Mouse (Mus musculus) E14TG2a.4 (cell line): Measurements from ENCODE around the gene Pipox.

Experiments
- H3K27me3 ChIP-seq: 2 replicates; pipeline ENCODE4 v1.6.1; 2014; ENCODE audit warnings: low read length, control low read depth; ENCODE audit not compliant: insufficient read depth
- H3K36me3 ChIP-seq: 2 replicates; pipeline ENCODE4 v1.6.1; 2014; ENCODE audit warnings: low read length, control low read depth; ENCODE audit not compliant: insufficient read depth
- H3K4me1 ChIP-seq: replicated peaks from 2 replicates; pipeline ENCODE4 v1.6.1; 2014; ENCODE audit warnings: low read depth, low read length, control low read depth
- H3K4me3 ChIP-seq: replicated peaks from 2 replicates; pipeline ENCODE4 v1.5.1; 2014; ENCODE audit warnings: mild to moderate bottlenecking, low read length
- H3K9me3 ChIP-seq: 2 replicates; pipeline ENCODE4 v1.6.1; 2014; ENCODE audit warnings: low read length, control low read depth
- CTCF ChIP-seq: conservative IDR thresholded peaks from 2 replicates; pipeline ENCODE4 v1.5.1; 2014; ENCODE audit warnings: low read length
- NANOG ChIP-seq: IDR thresholded peaks from 2 replicates; pipeline ENCODE4 v1.6.1; 2014; ENCODE audit warnings: borderline replicate concordance, low read length, mixed read lengths
- POU5F1 ChIP-seq: IDR thresholded peaks from 2 replicates; pipeline ENCODE4 v1.6.1; 2014; ENCODE audit warnings: low read length, borderline replicate concordance

Pipox gene

DNA sequence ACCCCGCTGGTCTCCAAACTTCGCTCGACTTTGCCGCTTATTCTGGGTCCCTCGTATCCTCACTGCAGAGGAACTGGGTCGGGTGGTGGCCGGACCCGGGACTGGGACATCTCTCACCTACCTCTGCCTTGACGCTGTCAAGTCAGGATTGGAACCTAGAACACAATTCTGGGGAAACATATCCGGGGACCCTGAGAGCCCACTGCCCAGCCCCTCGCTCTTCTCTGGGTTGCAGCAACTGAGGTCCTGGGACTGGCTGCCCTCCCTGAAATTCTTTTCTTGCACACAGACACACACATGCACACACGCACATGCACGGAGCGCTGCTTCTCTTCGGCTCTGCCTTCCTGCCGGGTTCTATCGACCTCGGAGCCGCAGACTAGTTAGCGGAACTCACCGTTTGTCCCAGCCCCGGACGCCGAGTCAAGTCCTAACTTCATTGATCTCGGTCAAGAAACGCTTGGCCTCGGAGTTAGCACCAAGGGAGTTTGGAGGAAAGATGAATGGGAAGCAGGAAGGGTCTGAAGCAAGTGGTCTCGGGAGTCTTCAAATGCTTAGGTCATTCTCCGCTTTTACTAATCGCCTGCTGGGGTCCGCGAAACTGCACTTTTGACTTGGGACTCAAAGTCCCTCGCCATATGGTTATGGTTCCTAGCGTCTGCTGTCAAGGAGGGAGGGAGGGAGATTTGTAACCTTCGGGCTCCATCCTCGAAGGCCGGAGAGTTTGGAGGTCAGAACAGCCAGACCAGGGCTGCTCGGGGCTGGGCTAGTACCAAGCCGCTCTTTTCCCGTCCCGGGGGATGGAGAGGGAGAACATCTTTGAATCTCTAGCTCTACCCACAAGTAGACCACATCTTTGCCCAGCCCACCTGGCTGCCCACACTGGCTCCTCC, 37.9 kb upstream of the Pipox start:
- H3K27me3 ChIP-seq: peaks cover 96% of the 10 kb centered on the region
- peaks cover 58% of the 10 kb centered on the region for H3K4me1 ChIP-seq
- no peaks in the 10 kb centered on the region for H3K9me3 ChIP-seq
- H3K4me3 ChIP-seq: peak overlapping the region; percentile 88
- TF ChIP-seq POU5F1 (no peak), NANOG (no peak), CTCF (no peak)
- H3K36me3 ChIP-seq: no peaks in the 10 kb centered on the region

DNA sequence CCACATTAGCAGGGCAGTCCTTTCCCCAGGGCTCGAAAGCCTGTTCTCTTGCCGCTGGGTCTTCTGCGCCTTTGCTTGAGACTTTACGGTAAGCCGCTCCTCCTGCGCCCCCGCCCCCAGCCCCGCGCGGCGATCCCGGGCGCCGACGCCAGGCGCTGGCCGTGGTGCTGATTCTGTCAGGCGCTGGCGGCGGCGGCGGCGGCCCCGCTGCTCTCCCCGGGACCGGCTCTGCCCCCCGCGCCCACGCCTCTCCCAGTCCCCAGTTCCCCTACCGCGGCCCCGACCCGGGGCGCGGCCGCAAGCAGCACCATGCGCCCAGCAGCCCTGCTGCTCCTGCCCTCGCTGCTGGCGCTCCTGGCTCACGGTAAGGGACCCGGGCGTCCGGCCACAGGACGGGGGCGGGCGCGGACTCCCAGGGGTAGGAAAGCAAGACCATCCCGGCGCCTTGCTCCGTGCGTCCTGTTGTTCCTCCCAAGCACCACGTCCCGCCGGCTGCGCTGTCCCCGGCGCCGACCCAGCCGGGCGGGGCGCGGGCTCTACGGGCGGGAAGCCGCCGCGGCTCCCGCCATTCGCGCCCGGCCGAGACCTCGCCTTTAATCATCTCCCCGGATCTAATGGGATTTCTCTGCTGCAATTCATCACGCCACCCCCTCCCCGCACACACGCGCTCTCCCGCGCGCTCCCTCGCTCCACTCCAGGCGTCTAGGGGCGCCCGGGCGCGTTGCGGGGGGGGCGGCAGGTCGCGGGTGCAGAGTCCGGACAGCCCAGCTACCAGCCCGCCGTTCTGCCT, 37.0 kb upstream of the Pipox start, which contains the start of gene Sez6:
TSS of gene Sez6 (plus strand) at position 50 of the 790 bp plus-strand sequence.
- H3K4me3 ChIP-seq: peak within 1 kb of the TSS; percentile 88
- H3K4me1 ChIP-seq: peaks cover 63% of the 10 kb centered on the region
- TF ChIP-seq NANOG (no peak), POU5F1 (no peak), CTCF (no peak)
- no peaks in the 10 kb centered on the region for H3K36me3 ChIP-seq
- H3K9me3 ChIP-seq: no peaks in the 10 kb centered on the region
- H3K27me3 ChIP-seq: peaks cover 93% of the 10 kb centered on the region

DNA sequence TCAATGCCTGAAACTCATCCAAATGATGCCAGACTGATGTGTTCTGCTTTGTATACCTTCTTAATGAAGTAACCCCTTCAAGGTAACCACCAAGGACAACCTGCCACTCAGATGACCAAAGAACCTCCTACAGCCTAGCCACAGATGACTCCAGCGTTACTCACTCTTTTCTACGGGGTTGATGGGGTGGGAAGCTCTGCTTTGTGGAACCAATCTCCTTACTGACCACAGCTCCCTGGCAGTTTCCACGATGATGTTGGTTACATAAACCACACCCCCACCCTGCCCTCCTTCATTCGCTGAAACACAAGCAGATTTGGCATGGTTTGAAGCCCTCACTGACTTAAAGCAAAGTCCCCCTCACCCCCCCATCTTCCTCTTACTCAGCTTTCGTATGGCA, 33.9 kb upstream of the Pipox start:
- TF ChIP-seq POU5F1 (no peak), CTCF (no peak), NANOG (no peak)
- H3K9me3 ChIP-seq: no peaks in the 10 kb centered on the region
- peaks cover 47% of the 10 kb centered on the region for H3K4me1 ChIP-seq
- H3K36me3 ChIP-seq: no peaks in the 10 kb centered on the region
- no peak overlapping the region for H3K4me3 ChIP-seq
- H3K27me3 ChIP-seq: peaks cover 91% of the 10 kb centered on the region

DNA sequence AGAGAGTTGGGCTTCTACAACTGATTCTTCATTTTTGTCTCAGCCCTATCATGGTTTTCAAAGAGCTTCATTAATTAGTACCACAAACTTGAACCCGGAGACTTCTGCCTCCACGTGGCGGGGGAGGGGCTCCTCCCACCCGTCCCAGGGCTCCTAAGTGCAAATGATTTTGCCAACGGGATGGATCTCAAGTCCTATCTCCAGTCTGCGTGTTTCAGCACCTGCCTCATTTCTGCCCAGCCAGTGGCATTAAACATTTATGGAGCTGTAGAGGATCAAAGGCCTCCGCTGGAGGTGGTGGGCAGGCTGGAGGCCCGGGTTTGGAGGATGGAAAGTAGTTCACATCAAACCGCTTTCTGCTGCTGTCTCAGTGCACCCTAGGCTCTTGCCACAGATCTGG, 32.8 kb upstream of the Pipox start:
- 0 out of 2 replicates have a peak overlapping the region, but pooled peaks have one; percentile 13 for H3K4me3 ChIP-seq
- TF ChIP-seq NANOG: no peak
- TF ChIP-seq CTCF: no peak
- no peak for TF ChIP-seq POU5F1
- H3K36me3 ChIP-seq: no peaks in the 10 kb centered on the region
- H3K9me3 ChIP-seq: no peaks in the 10 kb centered on the region
- H3K4me1 ChIP-seq: peaks cover 41% of the 10 kb centered on the region
- peaks cover 84% of the 10 kb centered on the region for H3K27me3 ChIP-seq

DNA sequence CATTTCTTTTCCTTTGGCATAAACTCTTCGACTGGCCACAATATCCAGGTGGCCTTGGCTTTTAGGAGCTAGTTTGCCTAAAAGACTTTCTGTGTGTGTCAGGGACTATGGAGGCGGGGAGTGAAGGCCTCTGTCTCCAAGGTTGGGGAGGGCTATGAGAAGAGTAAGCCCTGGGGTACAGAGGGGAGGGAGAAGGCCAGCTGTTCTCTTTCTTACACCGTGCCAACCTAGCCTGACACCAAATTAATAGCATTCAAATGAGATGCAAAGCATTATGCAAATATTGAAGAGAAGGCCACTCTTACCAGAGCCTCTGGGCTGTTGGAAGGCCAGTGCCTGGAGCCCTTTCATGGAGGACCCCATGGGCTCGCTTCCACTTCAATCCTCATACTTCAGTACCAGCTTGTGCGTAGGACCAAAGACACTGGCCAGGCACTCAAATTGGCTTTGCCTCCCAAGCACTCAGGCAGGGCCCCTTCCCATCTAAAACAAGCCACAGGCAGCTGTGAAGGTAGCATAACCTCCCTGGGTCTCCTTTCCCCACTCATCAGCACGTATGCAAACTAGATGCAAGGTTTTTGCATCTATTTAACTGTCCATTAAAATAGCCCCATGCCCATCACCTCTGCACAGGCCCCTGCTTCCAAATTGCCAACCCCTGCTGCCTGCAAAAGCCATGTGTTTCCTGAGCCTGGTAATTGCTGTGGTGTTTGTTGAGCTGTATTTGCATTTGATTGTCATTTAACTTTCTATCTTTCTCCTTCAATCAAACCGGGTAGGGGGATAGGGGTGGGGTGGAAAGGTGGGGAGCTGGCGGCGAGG, 32.2 kb upstream of the Pipox start:
- H3K36me3 ChIP-seq: no peaks in the 10 kb centered on the region
- H3K9me3 ChIP-seq: no peaks in the 10 kb centered on the region

DNA sequence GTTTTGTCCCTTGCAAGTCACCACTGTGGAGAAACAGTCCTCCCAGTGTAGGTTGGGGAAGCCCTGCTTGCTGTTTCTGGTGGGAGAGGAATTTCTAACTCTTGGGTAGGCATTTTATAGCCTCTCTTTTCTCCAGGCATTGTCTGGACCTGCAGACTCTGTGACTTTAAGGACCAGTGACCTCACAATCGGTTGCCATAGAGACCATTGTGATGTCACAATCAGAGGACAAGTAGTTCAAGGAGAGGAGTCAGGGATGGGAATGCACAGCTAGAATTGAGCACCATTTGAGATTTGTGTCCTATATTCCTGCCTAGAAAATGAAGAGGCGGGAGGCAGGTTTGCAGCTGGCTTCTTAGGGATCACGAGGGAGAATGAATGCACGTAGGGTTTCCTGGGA, 29.4 kb upstream of the Pipox start:
- no peak for TF ChIP-seq NANOG
- TF ChIP-seq CTCF: no peak
- no peak for TF ChIP-seq POU5F1
- H3K4me3 ChIP-seq: no peak overlapping the region

More for the DNA sequence above, 32.2 kb upstream of the Pipox start:
- Histone ChIP-seq H3K4me1 (peaks cover 37% of the 10 kb centered on the region), H3K4me3 (peak overlapping the region; percentile 26; the same call in 1 of the 2 replicates), H3K27me3 (peaks cover 78% of the 10 kb centered on the region)
- TF ChIP-seq POU5F1 (no peak), NANOG (no peak), CTCF (no peak)

DNA sequence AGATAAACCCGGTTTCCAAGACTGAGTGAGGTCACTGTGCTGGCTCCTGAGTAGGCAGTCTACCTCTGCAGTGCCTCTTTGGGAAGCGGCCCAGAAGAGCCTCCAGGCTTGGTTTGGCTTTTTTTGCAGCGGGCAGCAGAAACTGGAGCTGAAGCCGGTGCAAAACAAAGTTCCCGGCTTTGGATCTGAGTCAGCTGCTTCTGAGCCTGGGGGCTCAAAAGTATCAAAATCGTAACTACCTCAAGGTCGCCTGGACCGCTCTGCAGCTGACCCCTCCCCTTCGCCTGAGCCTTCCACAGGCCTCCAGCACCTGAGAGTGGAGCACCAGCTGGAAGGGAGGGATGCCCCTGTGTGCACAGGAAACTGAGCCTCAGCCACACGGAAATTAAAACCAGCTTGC, 23.3 kb upstream of the Pipox start:
- peaks cover 64% of the 10 kb centered on the region for H3K4me1 ChIP-seq
- no peaks in the 10 kb centered on the region for H3K9me3 ChIP-seq
- TF ChIP-seq NANOG (no peak), POU5F1 (no peak)
- H3K27me3 ChIP-seq: peaks cover 22% of the 10 kb centered on the region
- peak overlapping the region; percentile 50; the same call in 1 of the 2 replicates for H3K4me3 ChIP-seq
- H3K36me3 ChIP-seq: no peaks in the 10 kb centered on the region

More for the DNA sequence above, 29.4 kb upstream of the Pipox start:
- H3K4me1 ChIP-seq: peaks cover 31% of the 10 kb centered on the region
- peaks cover 66% of the 10 kb centered on the region for H3K27me3 ChIP-seq
- H3K9me3 ChIP-seq: no peaks in the 10 kb centered on the region
- H3K36me3 ChIP-seq: no peaks in the 10 kb centered on the region
